Comparison of ENCODE assay signal across 17 mouse cellular contexts in the genomic region with DNA sequence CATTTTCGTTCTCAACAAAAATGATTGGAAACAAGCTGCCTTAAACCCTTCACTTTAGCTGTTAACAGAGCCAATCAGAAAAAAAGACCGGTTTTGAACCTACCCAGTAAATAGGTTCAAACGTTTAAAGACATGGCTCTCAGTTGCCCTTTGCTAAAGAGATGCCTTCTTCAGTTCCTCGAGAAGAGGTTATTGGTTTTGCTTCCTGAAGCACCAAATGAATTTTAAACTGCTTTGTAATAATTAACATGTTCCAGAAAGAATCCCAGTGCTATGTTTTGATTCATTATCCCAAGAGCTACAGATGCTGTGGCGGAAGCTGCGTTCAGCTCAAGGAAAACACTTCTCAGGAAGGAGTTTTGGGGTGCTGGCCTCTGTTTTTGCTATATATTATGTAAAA.
A peak's percentile ranks its signal among the peaks of the same experiment; 100 is the strongest.
DNase-seq lines count a peak whose midpoint lies in the region; ATAC-seq and TF ChIP-seq lines count a peak whose summit lies in the region.
"Had no signal": no experiment of that assay in that cellular context is flagged by ENCODE, and none has a peak within 500 bp of the region (broad histone marks: within the 10 kb centered on the region; RNA-seq: fewer than 3 reads in every experiment).

No protein-coding gene starts in this region.

- TF ChIP-seq POLR2A in brain, embryonic 14.5 days (IDR thresholded peaks at IDR 0.05; ENCODE audit: borderline replicate concordance, extremely low read depth, insufficient read depth, insufficient read length, poor library complexity, severe bottlenecking): no peak
- no peak for TF ChIP-seq POLR2A in cortical plate, adult 2 months (IDR thresholded peaks at IDR 0.05; ENCODE audit: extremely low read depth, insufficient read depth, low read length)

- no peak for DNase-seq in forebrain, embryonic 11.5 days (ENCODE audit: low spot score)
- peak; percentile 17 for DNase-seq in layer of hippocampus, adult 11-12 months (ENCODE audit: low spot score)
- no peak for DNase-seq in layer of hippocampus, adult 9-11 months
- peak; percentile 53 for DNase-seq in brain, embryonic 14.5 days (ENCODE audit: low read depth)
- DNase-seq: adrenal gland, adult 2 months; adrenal gland, postnatal 14 days; cerebellum, adult 11-12 months; gastrocnemius, adult 2 months; gastrocnemius, postnatal 14 days; heart, adult 11 months had no signal

- TF ChIP-seq CTCF in brain, embryonic 14.5 days (IDR thresholded peaks at IDR 0.05; ENCODE audit: borderline replicate concordance, extremely low read depth, insufficient read depth, insufficient read length): no peak
- TF ChIP-seq CTCF in cortical plate, adult 2 months (IDR thresholded peaks at IDR 0.05; ENCODE audit: extremely low read depth, insufficient read depth, low read length): no peak

- no peaks in the 10 kb centered on the region for H3K27me3 ChIP-seq in forebrain, embryonic 16.5 days (replicated peaks; ENCODE audit: control insufficient read depth, insufficient read depth, low read length)
- no peaks in the 10 kb centered on the region for H3K27me3 ChIP-seq in forebrain, embryonic 11.5 days (ENCODE audit: control insufficient read depth, insufficient read depth, low read length)
- H3K27me3 ChIP-seq: hindbrain, embryonic 12.5 days; hindbrain, embryonic 15.5 days had no signal

- H3K4me2 ChIP-seq in forebrain, embryonic 16.5 days (ENCODE audit: low read length): peak overlapping the region; percentile 34
- H3K4me2 ChIP-seq in forebrain, embryonic 11.5 days (ENCODE audit: low read depth, low read length, severe bottlenecking): no peak overlapping the region
- H3K4me2 ChIP-seq: heart, embryonic 11.5 days; hindbrain, embryonic 12.5 days; hindbrain, embryonic 15.5 days had no signal

- H3K9me3 ChIP-seq in forebrain, embryonic 16.5 days (ENCODE audit: control insufficient read depth, low read length): 0 out of 2 replicates have a peak, but pooled peaks cover 4% of the 10 kb centered on the region
- no peaks in the 10 kb centered on the region; the same call in 1 of the 2 replicates for H3K9me3 ChIP-seq in forebrain, embryonic 11.5 days (ENCODE audit: control insufficient read depth, low read length)
- H3K9me3 ChIP-seq: hindbrain, embryonic 12.5 days; hindbrain, embryonic 15.5 days had no signal

- no peaks in the 10 kb centered on the region for H3K36me3 ChIP-seq in forebrain, embryonic 16.5 days (ENCODE audit: control insufficient read depth, insufficient read depth)
- H3K36me3 ChIP-seq in forebrain, embryonic 11.5 days (ENCODE audit: control insufficient read depth, insufficient read depth, low read length): no peaks in the 10 kb centered on the region
- H3K36me3 ChIP-seq: hindbrain, embryonic 12.5 days; hindbrain, embryonic 15.5 days had no signal

- WGBS in forebrain, embryonic 16.5 days: 21% methylated on average over 6 of the region's 6 CpGs
- WGBS in forebrain, embryonic 11.5 days: 66% methylated on average over 6 of the region's 6 CpGs

- peak overlapping the region; percentile 84 for H3K27ac ChIP-seq in forebrain, embryonic 16.5 days (ENCODE audit: low read length)
- no peak overlapping the region for H3K27ac ChIP-seq in forebrain, embryonic 11.5 days (ENCODE audit: low read depth, low read length)
- H3K27ac ChIP-seq in cortical plate, adult 2 months (ENCODE audit: insufficient read depth, low read length): peak overlapping the region; percentile 84
- H3K27ac ChIP-seq: gastrocnemius, adult 2 months; hindbrain, embryonic 12.5 days; hindbrain, embryonic 15.5 days had no signal

- H3K4me3 ChIP-seq in forebrain, embryonic 16.5 days (replicated peaks; ENCODE audit: low read length): no peak overlapping the region
- H3K4me3 ChIP-seq in forebrain, embryonic 11.5 days (ENCODE audit: low read depth, low read length): no peak overlapping the region
- no peak overlapping the region for H3K4me3 ChIP-seq in cortical plate, adult 2 months (ENCODE audit: insufficient read depth, low read length)
- H3K4me3 ChIP-seq: gastrocnemius, adult 2 months; hindbrain, embryonic 12.5 days; hindbrain, embryonic 15.5 days had no signal

- peaks cover 30% of the 10 kb centered on the region for H3K4me1 ChIP-seq in forebrain, embryonic 16.5 days (replicated peaks; ENCODE audit: control insufficient read depth, insufficient read depth, low read length)
- peaks cover 4% of the 10 kb centered on the region; the same call in 1 of the 2 replicates for H3K4me1 ChIP-seq in forebrain, embryonic 11.5 days (replicated peaks; ENCODE audit: control insufficient read depth, insufficient read depth, low read length)
- H3K4me1 ChIP-seq in cortical plate, adult 2 months (ENCODE audit: control insufficient read depth, insufficient read depth, low read length): peaks cover 6% of the 10 kb centered on the region
- H3K4me1 ChIP-seq: hindbrain, embryonic 15.5 days had no signal

- ATAC-seq in forebrain, embryonic 16.5 days: no peak
- ATAC-seq in forebrain, embryonic 11.5 days (replicated peaks; ENCODE audit: low FRiP score): no peak
- ATAC-seq: CD4-positive, CD25-positive, alpha-beta regulatory T cell, adult 4 months; intestine, postnatal 0 days had no signal

- H3K9ac ChIP-seq in forebrain, embryonic 16.5 days (replicated peaks; ENCODE audit: low read depth, low read length): no peak overlapping the region; the same call in 1 of the 2 replicates
- no peak overlapping the region for H3K9ac ChIP-seq in forebrain, embryonic 11.5 days (ENCODE audit: low read length)
- H3K9ac ChIP-seq: hindbrain, embryonic 12.5 days; hindbrain, embryonic 15.5 days had no signal

Comparison
In these comparisons a context has a peak if more than half of its experiments do, and no peak if none do; other contexts are left out.
1. DNase-seq: peak in layer of hippocampus, adult 11-12 months (single experiment) and brain, embryonic 14.5 days (single experiment); none in forebrain, embryonic 11.5 days (single experiment) and layer of hippocampus, adult 9-11 months (single experiment).